Mouse (Mus musculus) megakaryocyte-erythroid progenitor cell, adult 5-6 weeks (primary cell): Measurements from ENCODE around the gene Jaml. TPM values are rescaled to one million over a fixed set of nuclear protein-coding genes. Genes with fewer than 3 reads are reported as not detected.
"Not testable (repeated sequence)": the region's sequence is repeated elsewhere in the genome, so short reads cannot be mapped to it uniquely, and the experiment has no call there.

Source experiments
- ATAC-seq: replicated peaks from 2 replicates; pipeline ENCODE4 v1.8.0; 2016; ENCODE audit warnings: mild to moderate bottlenecking, inconsistent platforms; ENCODE audit not compliant: severe bottlenecking, poor library complexity, low FRiP score, low TSS enrichment
- total RNA-seq, 2 experiments: library from RNA; stranded (forward) in 1 of 2; stranded (reverse) in 1 of 2; fragments of 200-1000, 215-1000 nt in 1 of 2; fragments of >200 nt in 1 of 2; fragmentation: Nextera tagmentation in 1 of 2; gene quantifications; 2 replicates each; pipeline ENCODE4 v1.2.3; 2014 to 2017

The Jaml gene
- 0.79 and 0.81 TPM in 2 replicates for total RNA-seq (2014; fragmentation: Nextera tagmentation)
- 0.61 and 0.94 TPM in 2 replicates for total RNA-seq (2017)

DNA sequence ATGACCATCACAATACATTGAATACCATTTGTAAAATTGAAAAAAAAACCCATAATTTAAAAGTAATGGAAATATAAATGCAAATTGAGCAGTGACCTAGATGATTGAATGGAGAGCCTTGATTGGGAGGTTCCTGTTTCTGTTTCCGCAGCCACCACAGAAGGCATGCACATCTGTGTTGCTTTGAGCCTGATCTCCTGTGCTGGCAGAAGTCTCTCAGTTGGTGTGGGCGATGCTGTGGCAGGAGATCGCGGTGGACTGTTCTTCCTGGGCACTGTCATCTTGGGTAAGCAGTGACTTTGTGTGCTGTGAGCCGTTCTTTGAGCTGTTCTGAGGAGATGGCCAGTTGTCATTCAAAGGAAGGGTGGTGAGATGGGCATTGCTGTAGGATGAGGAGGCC lies at the start of gene Jaml:
TSS of gene Jaml (plus strand) at position 173 of the 400 bp plus-strand sequence.
- ATAC-seq = no peak

DNA sequence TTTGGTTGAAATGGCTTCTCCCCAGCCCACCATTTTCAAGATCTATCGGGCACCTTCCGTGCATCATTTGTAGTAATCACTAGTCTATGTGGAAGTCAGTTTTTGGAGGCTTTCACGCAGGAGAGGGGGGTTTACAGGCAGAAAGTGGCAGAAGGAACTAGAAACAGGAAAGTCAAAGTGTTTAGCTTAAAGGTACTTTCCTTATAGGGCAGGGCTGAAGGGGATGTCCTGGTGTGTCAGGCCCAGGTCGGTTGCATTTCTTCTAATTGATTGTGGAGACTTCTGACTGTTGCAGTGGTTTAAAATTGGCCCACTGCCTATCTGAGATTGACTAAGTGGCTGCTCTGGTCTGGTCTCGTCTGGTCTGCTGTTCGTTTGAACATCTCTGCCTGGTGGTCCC lies 48.6 kb upstream of the Jaml start:
- no peak for ATAC-seq

DNA sequence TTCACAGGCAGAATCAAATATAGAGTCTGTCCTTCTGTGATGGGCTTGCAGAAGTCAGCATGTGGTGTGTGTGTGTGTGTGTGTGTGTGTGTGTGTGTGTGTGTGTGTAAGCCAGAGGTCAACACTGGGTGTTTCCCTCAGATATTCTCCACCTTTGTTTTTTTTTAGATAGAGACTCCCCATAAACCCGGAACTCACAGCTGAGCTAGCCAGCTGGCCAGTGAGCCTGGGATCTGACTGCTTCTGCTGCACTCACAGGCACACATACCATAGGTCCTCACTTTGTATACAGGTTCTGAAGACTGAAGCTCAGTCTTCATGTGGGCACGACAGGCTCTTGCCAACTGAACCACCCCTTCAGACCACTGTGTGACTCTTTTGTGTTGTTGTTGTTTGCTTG lies 46.7 kb upstream of the Jaml start:
- no peak for ATAC-seq

DNA sequence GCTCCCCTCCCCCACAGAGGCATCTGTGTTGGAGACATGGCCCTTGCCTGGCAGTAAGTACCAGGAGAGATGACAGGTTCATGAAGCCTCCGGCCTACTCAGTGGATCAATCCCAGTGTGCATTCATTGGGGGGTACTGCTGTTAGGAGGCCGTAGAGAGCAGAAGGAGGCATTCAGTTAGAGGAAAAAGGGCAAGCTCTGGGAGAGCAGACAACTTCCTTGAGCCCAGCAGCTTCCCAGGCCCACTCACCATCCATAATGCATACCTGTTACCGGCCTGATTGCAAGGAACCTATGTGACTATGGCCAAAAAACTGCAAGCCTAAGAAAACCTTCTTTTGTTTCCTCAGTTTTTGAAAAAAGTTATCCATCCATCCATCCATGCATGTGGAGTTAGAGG lies 44.5 kb upstream of the Jaml start:
- ATAC-seq = no peak

DNA sequence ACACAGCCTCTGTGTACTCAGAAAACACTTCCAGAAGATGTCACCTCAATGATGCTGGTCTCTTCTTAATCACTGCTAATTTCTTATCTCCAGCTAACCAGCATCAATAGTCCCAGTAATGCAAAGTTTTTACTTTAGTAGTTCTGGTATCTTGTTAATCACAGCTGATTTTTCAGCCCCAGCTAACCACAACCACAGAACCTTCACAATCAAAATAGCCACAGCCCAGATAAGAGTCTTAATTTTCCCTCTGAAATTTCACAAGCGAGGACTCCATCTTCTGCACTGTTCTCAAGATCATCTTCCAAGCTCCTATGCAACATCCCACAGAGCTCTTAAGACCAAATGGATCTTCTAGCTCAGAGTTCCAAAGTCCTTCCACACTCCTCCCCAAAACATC lies 41.2 kb upstream of the Jaml start:
- ATAC-seq = not testable (repeated sequence)

DNA sequence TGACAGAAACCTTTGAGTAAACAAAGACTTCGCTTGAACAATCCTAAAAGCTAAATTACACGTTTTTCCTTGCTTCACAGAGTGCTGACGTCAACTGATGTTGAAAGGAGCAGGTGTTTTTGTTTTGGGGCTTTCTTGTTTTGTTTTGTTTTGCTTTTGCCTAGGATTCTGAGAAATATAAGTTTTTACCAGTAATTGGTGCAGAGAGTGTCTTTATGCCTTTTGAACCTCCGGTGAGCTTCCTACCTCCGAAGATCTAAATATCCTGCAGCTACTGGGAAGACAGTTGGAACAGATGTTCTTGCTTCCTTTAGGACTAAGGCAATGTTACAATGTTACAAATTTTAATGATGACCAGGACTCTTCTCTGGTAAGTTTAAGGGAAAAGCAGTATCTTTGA lies 39.5 kb upstream of the Jaml start, which contains the start of gene Mpzl2:
TSS of gene Mpzl2 (plus strand) at position 301 of the 400 bp plus-strand sequence.
- no peak for ATAC-seq

DNA sequence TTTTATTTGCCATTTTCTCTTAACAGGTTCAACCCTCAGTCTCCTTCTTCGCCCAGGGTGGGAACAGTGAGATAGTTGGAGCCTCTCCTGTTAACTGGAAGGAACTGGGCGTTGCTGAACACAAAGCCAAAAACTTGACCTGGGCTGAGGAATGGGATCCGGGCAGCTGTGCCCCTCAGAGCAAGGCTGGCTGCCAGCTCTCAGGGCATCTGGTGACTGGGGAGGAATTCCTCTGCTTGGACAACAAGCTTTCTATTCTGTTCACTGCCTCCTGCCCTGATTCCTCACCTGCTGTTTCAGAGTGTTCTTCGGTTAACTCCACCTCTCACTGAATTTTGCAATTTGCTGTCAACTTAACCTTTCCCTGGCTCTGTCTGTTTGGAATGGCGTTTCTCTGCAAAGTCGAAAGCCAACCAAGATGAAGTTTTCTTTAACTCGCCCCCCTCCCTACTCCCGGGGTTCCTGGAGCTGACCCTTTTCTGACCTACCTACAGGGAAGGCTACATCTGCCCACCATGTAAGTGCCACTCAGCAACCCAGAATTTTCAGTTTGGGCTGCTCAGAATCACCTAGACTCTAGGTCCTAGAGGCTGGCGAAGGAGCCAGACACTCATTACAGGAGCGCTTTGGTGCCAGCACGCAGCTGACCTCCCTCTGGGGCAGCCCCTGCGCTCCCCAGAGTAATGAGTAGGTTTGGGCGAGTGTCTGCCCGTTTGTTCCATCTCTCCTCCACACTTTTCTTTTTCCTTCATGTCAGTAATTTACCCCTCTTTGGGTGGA lies 38.7 kb upstream of the Jaml start:
- ATAC-seq = no peak

DNA sequence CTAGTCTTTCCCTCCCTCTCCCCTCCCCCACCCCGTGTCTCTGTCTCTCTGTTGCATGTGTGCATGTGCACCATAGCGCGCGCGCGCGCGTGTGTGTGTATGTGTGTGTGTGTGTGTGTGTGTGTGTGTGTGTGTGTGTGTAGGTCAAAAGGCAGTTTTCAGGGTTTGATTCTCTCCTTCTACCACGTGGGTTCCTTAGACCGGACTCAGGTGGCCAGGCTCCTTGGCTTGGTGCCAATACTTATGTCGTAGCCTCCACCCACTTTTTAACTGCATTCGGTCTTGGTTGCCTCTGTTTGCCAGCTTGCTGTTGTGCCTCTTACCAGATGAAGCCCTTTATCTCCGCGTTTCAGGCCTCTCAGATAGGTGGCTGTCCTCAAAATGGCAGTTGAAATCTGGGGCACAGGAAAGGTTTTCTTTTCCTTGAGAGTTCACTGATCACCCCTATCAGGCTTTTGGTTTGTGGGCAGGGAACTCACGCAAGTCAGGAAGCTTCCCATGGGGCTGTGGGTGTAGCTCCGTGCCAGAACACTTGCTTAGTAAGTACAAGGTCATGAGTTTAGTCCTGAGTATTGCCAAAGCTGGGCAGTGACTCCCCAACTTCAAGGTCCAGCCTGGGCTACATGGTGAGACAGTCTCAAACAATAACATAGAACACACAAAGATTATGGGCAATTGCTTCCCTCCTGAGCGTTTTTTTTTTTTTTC lies 37.7 kb upstream of the Jaml start:
- ATAC-seq = peak; percentile 83

DNA sequence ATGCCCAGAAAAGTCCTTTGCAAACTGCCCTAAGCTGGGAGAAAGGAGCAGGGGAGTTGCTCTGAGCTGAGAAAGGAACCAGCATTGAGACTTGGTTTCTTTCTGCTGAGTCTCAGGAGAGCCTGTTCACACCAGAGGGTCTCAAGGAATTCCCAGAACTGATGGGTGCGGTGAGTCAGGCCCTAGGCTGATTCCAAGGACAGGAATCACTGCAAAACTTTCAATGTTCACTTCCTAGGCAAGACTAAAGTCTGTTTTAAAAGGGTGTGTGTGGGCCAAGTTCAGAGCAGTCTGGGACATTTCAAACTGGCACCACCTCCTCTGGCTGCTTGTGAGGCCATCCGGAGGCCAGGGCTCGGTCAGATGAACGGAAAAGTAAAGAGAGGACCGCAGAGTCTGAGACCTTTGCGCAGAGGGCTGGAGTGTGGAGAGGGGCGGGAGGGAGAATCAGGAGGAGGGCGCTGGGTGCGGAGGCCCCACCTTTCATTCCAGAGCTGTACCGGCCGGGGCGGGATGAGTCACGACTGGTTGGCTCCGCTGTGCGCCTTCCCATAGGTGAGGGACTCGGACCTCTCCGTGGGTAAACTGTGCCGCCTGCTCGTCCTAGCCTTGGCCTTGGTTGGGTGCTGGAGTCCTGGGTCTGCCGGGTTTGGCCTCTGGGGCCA lies 36.8 kb upstream of the Jaml start:
- ATAC-seq = no peak

DNA sequence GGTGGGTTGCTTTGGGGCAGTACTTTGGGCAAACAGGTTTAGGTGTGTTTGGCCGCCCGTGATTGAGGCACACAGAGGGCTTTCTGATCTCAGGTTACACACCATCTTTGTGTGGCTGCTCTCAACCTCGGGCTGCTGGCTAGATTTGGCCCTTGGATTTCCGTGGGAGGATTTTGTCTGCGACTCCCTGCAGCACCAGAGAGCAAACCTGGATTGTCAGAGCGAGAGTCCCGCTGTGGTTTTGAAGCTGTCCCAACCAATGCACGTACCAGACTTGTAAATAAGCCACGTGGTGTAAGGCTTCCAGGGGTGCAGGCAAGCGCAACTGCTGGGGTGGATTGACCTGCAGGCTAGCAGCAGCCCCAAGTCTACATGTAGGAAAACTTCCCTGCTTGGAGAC lies 36.0 kb upstream of the Jaml start:
- ATAC-seq = no peak

DNA sequence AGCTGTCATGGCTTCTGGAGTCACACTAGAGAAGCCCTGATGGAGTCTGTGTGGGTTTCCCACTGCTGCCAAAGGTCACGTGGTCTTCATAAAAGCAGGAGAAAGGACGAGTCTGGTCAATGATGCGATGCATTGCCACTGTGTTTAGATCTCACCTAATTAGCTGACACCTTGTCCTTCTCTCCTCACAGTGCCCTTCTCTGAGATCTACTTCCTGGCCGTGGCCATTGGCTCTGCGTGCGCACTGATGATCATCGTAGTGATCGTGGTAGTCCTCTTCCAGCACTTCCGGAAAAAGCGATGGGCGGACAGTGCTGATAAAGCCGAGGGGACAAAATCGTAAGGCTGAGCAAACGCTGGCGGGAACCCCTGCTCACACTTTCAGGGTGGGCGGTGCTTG lies 32.0 kb upstream of the Jaml start:
- ATAC-seq = no peak

DNA sequence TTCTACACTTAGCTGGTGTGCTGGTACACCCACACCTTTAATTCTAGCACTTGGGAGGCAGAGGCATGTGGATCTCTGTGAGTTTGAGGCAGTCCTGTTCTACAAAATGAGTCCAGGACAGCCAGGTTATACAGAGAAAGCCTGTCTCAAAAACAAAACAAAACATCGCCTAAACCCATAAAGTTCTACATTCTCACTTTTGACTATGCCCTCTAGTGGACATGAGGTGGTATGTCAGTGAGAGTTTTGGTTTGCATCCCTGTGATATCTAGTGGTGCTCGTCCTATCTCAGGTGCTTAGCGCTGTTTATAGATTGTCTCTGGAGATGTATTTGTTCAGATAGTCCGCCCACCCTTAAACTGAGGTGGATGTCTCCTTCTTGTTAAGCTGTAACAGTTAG lies 30.5 kb upstream of the Jaml start:
- no peak for ATAC-seq

DNA sequence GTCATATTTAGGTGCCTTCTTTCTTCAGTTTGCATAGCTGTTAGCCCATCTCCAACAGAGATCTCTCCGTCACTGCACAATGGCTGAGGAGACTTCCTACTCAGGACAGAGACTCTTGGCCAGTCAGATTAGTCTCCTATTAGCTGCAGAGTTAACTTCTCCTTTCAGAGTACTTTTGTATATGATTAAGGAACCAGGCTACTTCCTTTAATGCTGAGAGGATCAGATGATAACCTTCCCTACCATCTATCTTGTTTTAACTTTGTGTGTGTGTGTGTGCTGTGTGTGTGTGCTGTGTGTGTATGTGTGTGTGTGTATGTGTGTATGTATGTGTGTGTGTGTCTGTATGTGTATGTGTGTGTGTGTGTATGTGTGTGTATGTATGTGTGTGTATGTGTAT lies 29.3 kb upstream of the Jaml start:
- ATAC-seq = no peak

DNA sequence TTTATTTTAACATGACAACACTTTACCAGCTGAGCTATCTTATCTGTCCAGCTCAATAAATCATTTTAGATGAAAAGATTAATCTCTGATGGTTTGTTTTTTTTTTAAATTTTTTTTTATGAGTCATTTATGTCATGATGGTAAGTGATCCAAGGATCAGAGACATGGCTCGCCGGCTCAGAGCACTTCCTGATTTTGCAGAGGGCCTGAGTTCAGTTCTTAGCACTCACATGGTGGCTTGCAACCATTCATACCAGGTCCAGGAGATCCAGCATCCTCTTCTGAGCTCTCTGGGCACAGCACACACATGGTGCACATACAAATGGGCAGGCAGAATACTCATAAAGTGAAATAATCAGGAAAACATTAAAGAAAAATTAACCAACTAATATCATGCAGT lies 28.7 kb upstream of the Jaml start:
- ATAC-seq = no peak

DNA sequence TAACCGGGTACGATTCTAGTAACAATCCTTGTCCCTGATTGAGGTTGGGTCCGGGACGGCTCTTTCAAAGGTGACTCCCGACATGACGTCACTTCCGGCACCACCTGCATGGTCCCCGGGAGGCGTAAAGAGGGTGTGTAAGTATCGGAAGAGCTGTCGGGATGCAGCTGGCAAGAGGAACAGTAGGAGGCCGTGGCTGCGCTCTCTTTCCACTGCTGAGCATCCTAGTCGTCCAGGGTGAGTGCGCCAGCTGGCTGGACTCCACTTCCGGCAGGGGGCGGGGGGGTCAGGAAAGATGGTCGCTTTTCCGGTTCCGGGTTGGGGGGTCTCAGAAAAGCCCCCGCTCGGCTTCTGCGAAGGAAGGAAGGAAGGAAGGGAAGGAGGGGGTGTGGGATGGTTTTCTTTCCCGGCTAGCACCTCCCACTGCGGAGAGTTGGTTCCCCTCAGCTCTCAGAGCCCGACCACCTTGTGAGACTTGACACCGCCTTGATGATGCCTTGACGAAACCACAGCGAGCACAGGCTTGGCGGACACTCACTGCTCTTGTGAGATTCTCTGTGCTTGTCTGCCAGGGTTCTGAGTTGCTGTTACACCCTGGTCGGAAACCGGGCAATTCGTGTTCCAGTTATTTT lies 23.8 kb upstream of the Jaml start, which contains the start of gene Mpzl3:
TSS of gene Mpzl3 (plus strand) at position 105 of the 632 bp plus-strand sequence.
- 0 out of 2 replicates have a peak, but pooled peaks have one; percentile 55 for ATAC-seq

DNA sequence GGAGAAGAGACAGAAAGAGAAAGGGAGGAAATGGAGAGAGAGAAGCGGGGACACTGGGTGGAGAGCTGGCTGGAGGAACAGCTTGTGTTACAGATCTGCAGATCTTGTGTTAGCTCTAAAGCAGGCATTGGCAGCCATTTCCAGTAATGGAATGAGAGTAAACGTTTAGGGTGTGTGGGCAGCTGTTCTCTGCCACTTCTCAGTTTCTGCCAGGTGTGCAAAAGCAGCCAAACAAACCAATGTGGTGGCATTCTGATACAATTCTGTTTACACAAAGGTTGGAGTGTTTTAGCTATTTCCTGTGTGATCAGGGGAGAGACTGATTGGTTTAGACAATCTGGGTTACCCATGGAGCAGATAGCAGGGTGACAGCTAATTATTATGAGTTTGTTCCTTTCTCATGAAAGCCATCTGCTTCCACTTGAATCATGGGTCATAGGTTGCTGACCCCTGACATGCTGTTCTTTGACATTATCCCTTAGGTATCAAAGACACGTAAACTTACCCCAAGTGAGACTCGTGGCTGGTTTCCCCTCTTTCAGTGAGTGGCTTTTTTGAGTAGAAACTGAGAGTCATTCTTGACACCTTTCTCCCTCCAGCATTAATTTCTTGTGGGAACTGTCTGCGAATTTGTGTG lies 20.6 kb upstream of the Jaml start:
- ATAC-seq = no peak

DNA sequence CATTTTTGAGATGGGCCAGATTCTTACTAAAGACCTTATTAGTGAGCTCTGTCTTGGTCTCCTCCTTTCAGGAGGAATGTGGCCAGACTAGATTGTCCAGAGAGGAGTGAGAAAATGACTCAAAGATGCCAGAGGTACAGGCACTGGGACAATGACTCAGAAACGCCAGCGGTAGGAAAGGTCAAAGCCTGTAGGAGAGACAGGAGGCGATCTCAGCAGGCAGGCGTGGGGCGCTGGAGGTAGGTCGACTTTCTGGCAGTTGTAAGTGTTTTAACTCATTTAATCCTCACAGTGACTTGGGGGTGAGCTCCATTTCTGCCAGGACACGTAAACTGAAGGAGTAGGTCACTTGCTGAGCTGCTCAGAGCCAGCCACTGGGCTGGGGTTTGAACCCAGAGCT lies 18.8 kb upstream of the Jaml start:
- no peak for ATAC-seq

DNA sequence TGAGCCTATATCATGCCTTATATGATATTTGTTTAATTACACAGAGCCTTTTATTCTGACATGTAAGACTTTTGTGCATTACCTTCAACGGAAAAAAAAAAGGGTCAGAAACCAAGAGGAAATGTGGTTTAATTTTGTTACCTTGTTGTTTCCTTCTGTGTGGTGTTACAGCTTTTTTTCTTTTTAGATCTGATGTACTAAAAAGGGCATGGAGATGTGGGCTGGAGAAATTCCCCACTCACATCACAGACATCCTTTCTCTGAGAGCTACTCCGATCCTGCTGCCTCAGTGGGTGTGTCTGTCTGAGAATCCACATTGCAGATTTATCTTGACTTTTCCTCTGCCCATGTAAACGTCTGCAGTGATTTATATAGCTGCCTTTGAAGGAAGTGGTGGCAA lies 16.3 kb upstream of the Jaml start:
- ATAC-seq = no peak

DNA sequence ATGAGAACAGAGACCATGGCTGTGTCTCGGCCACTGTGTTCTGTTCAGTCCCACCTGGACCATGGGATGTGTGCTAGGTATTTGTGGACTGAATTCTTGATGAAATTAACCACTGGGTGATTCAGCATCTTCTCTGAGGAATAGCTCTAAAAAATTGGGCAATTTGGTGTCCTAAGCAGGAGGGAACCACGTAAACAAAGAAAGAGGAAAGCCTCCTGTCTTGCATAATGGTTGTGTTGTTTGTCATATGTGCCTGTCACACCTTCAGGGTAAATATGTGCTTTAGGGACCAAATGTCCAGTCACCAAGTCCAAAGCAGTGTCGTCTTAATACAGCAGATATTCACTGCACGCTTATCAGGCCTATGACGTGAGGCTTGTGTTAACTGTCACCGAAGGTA lies 14.6 kb upstream of the Jaml start:
- no peak for ATAC-seq
